Mouse (Mus musculus): ENCODE data around the gene Sapcd1. TPM values are rescaled to one million over a fixed set of nuclear protein-coding genes. Genes with fewer than 3 reads are reported as not detected.
"Not testable (repeated sequence)": the region's sequence is repeated elsewhere in the genome, so short reads cannot be mapped to it uniquely, and the experiment has no call there.

The Sapcd1 gene
- polyA plus RNA-seq, 1 experiment from 2014 or later: 0.64 TPM

- CTCF ChIA-PET: no interaction called here
- DNase-seq (ENCODE audit: low read depth, low spot score): no peak
- no peaks in the 10 kb centered on the region for H3K27me3 ChIP-seq
Measured at GRCm38 (mm10) chr17:35001452-35002152, 26.2 kb downstream of the Sapcd1 start.

GRCm38 (mm10) chr17:35000717-35001451 is 26.9 kb downstream of the Sapcd1 start, which contains the start of gene Vars:
Gene Vars (plus strand): TSS chr17:35000987.
- CTCF ChIA-PET: interaction anchor here (1.1 kb wide), 1 partner anchor 48 kb away, joined by 3 read pairs; no protein-coding TSS in a partner anchor
- in situ Hi-C loops (cut with MboI; ENCODE audit: low pct_unique_long_range_greater_than_20kb): no loop called here

More at GRCm38 (mm10) chr17:35001452-35002152, 26.2 kb downstream of the Sapcd1 start:
- no peak for TF ChIP-seq CTCF (IDR thresholded peaks at IDR 0.05)
- POLR2A ChIA-PET: interaction anchor here (0.5 to 1.3 kb wide), 5 partner anchors 11 to 239 kb away, joined by 3 to 6 read pairs (median 3); partner anchors contain the start of gene Gpank1
- in situ Hi-C loops (cut with MboI; ENCODE audit: low pct_unique_long_range_greater_than_20kb): no loop called here
- peak; percentile 23 for ATAC-seq

GRCm38 (mm10) chr17:34999871-35000716 is 27.7 kb downstream of the Sapcd1 start:
- H3K27me3 ChIP-seq; DNase-seq (ENCODE audit: low read depth, low spot score); ATAC-seq; in situ Hi-C loops (cut with MboI; ENCODE audit: low pct_unique_long_range_greater_than_20kb): not testable (repeated sequence)
- POLR2A ChIA-PET: interaction anchor here (0.6 to 0.7 kb wide), 2 partner anchors 18 to 50 kb away, joined by 3 read pairs; partner anchors contain the start of gene Clic1
- CTCF ChIA-PET: interaction anchor here (1.1 kb wide), 1 partner anchor 48 kb away, joined by 3 read pairs; no protein-coding TSS in a partner anchor

More at GRCm38 (mm10) chr17:35000717-35001451, 26.9 kb downstream of the Sapcd1 start, which contains the start of gene Vars:
- DNase-seq (ENCODE audit: low read depth, low spot score): no peak
- peak; percentile 72 for ATAC-seq
- POLR2A ChIA-PET: interaction anchor here (0.6 to 1.3 kb wide), 5 partner anchors 11 to 240 kb away, joined by 3 to 6 read pairs (median 3); partner anchors contain the start of genes Clic1 and Gpank1
- no peak for TF ChIP-seq CTCF (IDR thresholded peaks at IDR 0.05)
- H3K27me3 ChIP-seq: no peaks in the 10 kb centered on the region

DNA sequence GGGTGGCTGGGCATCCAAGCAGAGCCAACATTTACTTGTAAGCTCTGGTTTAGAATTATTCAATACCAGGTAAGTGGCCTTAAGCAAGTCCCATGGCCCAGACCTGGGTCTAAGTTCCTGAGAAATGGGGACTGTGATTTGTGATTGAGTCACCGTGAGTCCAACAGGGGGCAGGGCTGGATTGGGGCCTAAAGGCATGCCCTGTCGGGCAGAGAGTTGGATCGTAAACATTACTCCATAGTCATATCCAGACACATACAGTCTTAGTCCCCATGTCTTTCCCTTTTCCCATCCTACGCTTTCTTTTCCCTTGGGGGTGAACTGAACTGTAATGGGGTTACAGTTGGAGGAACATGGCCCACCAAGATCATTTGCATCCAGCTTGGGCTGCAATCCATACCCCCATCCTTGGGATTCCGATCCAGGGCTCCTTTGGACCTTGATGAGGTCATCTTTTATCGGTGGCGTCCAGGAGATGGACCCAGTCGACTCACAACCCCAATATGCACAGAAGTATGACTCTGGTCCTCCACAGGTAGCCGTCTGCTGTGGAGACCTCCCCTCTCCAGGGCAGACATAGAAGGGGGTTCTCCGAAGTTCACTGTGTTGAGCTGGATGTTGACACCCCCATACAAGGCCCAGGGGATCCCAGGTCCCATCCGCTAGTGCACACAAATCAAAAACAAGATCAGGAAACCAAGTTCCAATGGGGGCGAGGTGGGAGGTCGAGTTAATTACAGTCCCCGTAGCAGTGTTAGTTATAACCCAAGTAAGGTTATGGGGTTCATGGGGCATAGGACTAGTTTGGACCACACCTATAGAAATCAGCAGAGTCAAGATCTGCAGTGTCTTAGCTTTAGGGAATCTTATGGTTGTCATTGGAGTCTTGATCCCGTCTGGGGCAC is 29.0 kb downstream of the Sapcd1 start:
- POLR2A ChIA-PET: interaction anchor here (0.5 to 0.6 kb wide), 2 partner anchors 91 to 130 kb away, joined by 3 read pairs; no protein-coding TSS in a partner anchor
- DNase-seq (ENCODE audit: low read depth, low spot score) (no peak), ATAC-seq (no peak)
- TF ChIP-seq CTCF (IDR thresholded peaks at IDR 0.05): no peak
- no peaks in the 10 kb centered on the region for H3K27me3 ChIP-seq
- CTCF ChIA-PET: interaction anchor here (0.7 to 1.6 kb wide), 4 partner anchors 11 to 17 kb away, joined by 3 to 5 read pairs (median 3); partner anchors contain the start of gene Lsm2
- in situ Hi-C loops (cut with MboI; ENCODE audit: low pct_unique_long_range_greater_than_20kb): no loop called here

GRCm38 (mm10) chr17:34997142-34997483 is 30.7 kb downstream of the Sapcd1 start:
- in situ Hi-C loops (cut with MboI; ENCODE audit: low pct_unique_long_range_greater_than_20kb): no loop called here
- ATAC-seq (no peak), DNase-seq (ENCODE audit: low read depth, low spot score) (no peak)
- H3K27me3 ChIP-seq: no peaks in the 10 kb centered on the region
- TF ChIP-seq CTCF (IDR thresholded peaks at IDR 0.05): no peak
- ChIA-PET CTCF (interaction anchor here (1.6 kb wide), 1 partner anchor 13 kb away, joined by 5 read pairs; no protein-coding TSS in a partner anchor), POLR2A (interaction anchor here (0.7 kb wide), 1 partner anchor 92 kb away, joined by 3 read pairs; no protein-coding TSS in a partner anchor)

DNA sequence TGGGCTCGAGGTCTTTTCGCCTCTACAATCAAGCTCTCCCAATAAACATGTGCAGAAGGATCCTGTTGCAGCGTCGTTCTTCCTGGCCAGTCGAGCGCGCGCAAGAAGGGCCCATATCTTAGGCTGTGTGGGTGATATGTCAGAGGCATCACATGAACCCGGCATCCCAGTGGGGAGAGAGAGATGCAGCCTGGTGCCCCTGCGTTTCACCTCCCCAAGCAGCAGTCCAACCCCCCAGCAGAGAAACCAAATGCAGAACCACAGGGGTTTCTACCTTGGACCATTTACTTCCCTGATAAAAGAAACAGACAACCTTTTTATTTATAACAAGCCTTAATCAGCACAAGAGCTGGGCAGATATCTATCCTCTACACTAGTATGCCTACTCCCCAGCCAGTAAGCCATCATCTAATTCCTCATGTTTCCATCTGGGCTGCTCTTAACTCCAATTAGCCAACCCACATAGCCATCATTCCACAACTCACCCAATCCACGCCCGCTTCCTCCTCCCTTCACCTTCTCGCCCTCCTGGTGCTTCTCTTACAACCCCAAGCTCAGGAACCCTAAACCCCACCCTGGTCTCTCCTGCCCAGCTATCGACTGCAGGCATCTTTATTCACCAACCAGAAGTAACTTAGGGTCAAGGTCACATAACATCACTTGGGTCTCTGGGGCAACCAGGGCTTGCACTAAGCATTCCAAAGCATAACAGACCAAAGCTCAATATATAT is 31.2 kb downstream of the Sapcd1 start:
- CTCF ChIA-PET: interaction anchor here (1.1 to 2.5 kb wide), 2 partner anchors 12 to 24 kb away, joined by 3 to 8 read pairs; no protein-coding TSS in a partner anchor
- POLR2A ChIA-PET: interaction anchor here (0.5 to 0.7 kb wide), 2 partner anchors 25 to 91 kb away, joined by 3 read pairs; no protein-coding TSS in a partner anchor
- ATAC-seq (no peak), DNase-seq (ENCODE audit: low read depth, low spot score) (no peak)
- in situ Hi-C loops (cut with MboI; ENCODE audit: low pct_unique_long_range_greater_than_20kb): no loop called here
- no peak for TF ChIP-seq CTCF (IDR thresholded peaks at IDR 0.05)
- no peaks in the 10 kb centered on the region for H3K27me3 ChIP-seq

GRCm38 (mm10) chr17:34995927-34996326 is 31.9 kb downstream of the Sapcd1 start:
- CTCF ChIA-PET: interaction anchor here (1.1 to 2.5 kb wide), 2 partner anchors 12 to 25 kb away, joined by 3 to 8 read pairs; no protein-coding TSS in a partner anchor
- DNase-seq (ENCODE audit: low read depth, low spot score); POLR2A ChIA-PET; ATAC-seq; in situ Hi-C loops (cut with MboI; ENCODE audit: low pct_unique_long_range_greater_than_20kb); H3K27me3 ChIP-seq: not testable (repeated sequence)

- ATAC-seq; H3K27me3 ChIP-seq; DNase-seq (ENCODE audit: low read depth, low spot score); in situ Hi-C loops (cut with MboI; ENCODE audit: low pct_unique_long_range_greater_than_20kb); POLR2A ChIA-PET: not testable (repeated sequence)
- CTCF ChIA-PET: interaction anchor here (2.5 kb wide), 1 partner anchor 11 kb away, joined by 8 read pairs; no protein-coding TSS in a partner anchor
Measured at GRCm38 (mm10) chr17:34995192-34995591, 32.6 kb downstream of the Sapcd1 start.

Data from Patski (cell line).